Mouse (Mus musculus) thymus, postnatal 25 days (tissue): ENCODE results near the gene Syngr4.
A peak's percentile ranks its signal among the peaks of the same experiment; 100 is the strongest.
"Not testable (repeated sequence)": the region's sequence is repeated elsewhere in the genome, so short reads cannot be mapped to it uniquely, and the experiment has no call there.

Experiments
- DNase-seq: peaks from one replicate; pipeline ENCODE4 v3.0.0; 2022

Syngr4 gene

DNA sequence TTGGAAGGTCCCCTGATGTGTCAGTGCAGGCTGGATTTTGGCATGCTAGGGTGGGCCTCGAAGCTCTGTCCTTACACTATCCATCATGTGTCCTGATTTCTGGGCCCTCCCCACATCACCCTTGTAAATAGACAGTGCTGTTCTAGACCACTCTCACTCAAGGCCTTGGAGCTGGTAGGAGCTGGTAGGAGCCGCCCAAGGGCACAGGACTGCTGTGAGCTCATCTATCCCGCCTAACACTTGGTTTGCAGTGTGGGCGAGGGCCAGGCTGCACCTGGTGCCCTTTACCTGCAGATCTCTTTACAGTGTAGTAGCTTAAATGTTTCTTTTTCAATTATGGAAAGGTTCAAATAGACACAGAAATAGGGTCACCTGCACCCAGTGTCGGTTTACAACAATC, 18.5 kb upstream of the Syngr4 start:
- DNase-seq: no peak

DNA sequence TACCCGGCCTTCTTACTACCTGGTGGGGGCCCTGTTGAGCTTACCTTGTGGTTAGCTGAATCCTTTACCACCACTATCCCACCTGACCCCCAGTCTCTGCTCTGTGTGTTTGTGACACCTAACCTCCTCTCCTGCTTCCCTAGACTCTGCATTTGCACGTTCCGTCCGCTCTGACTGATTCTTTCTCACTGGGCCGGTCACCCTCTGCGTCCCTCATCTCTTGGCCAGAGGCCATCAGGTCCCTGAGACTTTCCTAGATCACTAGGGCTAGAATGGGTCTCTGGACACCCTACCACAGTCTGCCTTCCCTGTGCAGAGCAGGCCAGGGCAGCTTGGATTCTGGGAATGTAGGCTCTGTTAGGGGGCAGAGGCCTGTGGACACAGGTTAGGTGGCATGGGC, 17.6 kb upstream of the Syngr4 start:
- DNase-seq: no peak

DNA sequence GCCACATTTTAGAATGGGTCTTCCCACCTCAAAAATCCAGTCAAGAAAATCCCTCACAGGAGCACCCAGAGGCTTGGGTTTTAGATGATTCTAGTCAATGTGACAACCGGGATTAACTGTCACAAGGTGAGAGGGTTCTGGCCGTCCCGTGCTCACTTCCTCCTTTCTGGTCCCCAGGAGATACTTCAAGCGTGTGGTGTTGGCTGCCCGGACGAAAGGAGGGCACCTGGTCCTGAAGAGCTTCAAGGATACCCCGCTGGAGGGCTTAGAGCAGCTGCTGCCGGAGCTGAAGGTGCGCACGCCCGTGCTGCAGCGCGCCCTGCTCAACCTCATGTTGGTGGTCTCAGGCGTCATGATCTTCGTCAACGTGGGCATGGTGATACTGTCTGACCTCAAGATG, 12.6 kb upstream of the Syngr4 start:
- no peak for DNase-seq

DNA sequence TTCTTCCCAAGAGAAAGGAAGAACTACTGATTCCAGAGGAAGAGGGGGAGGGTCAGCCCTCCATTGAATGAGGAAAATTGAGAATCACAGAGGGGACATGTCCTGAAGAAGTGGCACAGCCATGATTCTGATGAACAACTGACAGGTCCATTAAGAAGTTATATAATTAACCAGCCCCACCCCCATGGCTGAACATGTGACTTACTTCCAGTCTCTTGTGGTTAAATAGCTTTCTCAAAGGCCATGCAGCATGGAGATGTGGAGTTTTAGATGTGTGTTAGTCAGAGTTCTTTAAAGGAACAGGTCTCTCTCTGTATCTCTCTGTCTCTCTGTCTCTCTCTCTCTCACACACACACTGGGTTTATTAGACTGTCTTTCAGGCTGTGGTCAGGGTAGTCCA, 11.9 kb upstream of the Syngr4 start:
- DNase-seq: no peak

DNA sequence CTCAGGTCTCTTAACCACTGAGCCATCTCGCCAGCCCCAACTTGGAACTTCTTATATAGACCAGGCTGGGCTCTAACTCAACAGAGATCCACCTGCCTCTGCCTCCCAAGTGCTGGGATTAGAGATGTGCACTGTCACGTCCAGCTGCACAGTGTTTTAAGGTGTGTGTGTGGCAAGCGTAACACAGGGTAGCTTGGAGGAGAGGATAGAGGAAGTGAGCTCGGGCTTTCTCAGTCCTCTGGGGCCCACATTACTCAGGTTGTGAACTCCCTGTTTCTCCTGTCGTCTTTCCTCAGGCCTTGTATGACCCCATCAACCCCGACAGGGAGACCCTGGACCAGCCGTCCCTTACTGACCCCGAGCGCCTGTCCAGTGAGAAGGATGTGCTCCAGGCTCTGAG, 10.1 kb upstream of the Syngr4 start:
- DNase-seq: no peak

DNA sequence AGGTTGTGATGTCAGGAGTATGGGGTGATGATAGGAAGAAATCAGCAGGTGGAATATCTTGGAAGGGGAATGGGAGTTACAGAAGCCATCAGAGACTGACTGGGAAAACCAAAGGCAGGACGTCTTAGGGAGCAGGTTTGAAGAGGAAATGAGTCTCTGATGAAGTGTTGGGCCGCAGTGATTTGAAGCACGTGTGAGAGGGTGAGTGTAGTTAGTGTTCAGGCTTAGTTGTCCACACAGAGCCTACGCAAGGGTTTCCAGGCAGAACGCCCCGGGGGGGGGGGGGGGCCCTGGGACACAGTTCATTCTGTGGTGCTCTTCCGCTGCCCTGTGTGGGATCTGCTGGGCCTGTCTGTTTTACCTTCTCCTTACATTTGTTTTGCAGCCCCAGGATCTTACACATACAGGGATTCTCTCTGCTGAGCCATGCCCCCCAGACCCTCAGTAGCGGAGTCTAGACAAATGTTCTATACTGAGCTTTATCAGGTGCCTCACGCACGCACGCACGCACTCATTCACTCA, 6.0 kb upstream of the Syngr4 start:
- no peak for DNase-seq

DNA sequence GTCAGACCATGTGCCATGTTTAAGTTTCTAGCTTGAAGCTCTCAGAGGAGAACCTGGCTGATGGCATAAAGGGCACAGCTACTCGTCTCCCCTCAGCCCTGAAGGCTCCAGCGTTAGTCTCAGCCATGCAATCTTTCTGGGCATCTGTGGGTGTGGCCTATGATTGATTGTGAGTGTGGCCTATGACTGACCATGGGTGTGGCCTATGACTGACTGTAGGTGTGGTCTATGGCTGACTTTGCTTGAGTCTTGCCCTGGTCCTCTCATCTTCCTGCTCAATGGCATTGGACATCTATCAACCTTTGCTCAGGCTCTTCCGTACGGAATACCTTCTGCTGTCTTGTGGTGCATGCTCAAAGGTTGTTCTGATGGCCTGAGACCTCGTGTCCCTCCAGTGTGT, 5.0 kb upstream of the Syngr4 start:
- DNase-seq: no peak

DNA sequence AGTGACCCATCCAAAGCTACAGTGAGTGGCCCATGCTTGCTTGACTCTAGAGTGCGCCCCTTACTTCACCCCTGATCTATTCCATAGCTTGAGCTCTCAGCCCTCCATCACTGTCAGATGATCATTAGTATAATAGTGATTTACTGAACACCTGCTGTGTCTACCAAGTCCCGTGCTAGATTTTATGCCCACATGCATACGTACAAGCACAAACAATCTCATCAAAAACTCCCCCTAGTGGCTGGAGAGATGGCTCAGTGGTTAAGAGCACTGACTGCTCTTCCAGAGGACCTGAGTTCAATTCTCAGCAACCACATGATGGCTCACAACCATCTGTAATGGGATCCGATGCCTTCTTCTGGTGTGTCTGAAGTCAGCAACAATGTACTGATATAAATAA, 1.6 kb upstream of the Syngr4 start:
- peak; percentile 57 for DNase-seq

DNA sequence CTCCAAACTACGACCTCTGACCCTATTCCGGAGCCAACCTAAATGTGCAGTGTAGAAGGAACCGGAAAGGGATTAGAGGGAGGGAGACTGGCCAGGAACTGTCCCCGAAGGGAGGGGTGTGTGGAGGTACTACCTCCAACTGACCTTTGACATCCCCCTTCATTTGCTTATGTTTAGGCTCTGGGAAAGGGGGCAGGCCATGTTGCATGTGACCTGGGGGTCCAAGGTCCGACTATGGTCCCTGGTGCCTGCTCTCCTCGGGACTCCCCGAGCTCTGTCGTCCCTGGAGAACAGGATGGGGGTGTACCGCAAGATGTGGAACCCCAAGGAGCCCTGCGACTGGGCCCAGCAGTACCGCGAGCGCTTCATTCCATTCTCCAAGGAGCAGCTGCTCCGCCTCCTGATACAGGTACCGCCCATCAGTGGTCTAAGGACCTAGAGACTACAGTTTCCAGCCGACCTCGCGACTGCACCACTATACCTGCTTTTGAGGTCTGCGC, 794 bp upstream of the Syngr4 start:
- peak; percentile 60 for DNase-seq

DNA sequence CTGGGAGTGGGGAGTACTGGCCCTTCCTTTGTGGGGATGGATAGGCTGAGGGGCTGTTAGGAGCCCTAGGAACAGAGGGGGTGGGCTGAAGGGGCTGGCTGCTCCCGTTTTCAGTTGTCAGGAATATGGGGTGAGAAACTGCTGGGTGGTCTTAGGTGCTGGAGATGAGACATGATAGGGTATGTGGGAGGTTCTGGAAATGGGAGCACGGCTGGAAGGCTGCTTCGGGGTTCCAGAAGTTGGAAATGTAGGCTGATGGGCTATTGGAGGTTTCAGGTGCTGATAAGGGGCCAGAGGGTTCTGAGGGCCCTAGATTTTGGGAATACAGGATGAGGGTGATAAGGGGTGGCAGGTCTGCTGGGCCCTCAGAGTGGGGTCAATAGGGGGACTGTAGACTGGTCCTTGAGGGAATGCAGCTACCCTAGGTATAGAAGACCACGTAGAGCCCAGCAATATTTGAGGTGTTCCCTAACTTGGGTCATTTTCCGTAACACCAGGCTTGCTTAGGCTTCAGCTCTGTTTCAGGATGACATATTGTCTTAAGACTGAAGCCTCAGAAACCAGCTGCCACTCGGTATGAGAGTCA, 490 bp downstream of the Syngr4 start:
- DNase-seq: no peak

DNA sequence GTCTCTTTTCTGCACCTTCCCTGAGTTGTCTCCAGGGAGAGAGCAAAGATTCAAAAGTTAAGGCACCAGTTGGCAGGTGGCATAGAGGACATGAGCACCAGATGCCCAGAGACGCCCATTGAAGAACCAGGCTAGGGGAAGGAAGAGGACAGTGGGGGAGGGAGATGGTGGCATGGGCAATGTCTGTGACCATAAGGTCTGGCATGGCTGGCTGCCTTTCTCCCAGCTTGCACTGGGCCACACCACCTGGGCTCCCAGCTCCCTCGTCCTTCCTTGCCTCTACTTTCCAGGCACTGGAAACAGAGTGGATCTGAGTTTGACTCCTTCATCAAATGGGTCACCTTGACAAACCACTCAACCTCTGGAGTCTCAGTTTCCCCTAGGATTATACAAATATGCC, 3.9 kb downstream of the Syngr4 start:
- no peak for DNase-seq

DNA sequence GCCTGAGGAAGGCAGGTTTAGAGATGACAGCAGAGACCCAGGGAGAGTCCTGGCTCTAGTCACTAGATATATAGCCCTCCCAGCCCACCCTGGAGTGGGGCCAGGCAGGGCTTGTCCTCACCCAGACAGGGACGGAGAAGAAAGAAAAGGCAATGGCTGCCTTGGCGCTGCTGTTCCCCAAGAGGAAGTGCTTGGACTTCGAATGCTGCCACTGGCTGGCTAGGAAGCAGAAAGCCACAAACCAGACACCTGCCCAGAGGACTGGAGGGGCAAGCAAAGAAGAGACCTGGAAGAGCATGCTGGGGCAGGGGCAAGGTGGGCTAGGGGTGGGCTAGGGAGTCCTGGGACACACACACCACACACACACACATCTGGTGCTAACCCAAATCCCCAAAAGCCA, 9.3 kb downstream of the Syngr4 start:
- DNase-seq: no peak

DNA sequence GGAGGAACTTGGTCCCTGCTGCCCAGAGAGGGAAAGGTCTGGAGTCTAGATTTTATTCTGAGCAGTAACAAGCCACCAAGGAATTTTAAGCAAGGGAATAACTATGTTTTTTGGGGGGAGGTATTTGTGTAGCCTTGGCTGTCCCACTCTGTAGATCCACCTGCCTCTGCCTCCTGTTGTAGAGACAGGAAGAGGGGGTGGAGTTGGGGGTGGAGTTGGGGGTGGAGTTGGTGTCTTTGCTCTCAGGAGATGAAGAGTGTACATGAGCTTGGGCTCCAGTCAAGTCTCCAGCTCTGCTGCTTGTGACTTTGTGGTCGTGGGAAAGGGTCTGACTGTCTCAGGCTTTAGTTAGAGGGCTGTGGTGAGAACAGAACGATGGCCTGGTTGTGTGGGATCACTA, 15.5 kb downstream of the Syngr4 start:
- no peak for DNase-seq

DNA sequence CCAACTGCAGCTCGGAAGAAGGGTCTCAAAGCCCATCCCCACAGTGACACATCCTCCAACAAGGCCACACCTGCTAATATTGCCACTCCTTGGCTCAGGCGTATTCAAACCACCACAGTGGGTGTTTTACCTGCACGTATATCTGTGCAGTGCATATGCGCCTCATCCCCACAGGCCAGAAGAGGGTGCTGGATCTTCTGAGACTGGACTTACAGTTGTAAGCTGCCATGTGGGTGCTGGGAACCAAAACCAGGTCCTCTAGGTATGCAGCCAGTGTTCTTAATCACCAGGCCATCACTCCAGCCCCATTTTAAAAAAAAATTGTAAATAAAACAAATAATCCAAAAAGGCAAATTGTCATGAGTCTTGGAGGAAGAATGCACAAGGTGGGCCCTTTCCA, 16.0 kb downstream of the Syngr4 start:
- no peak for DNase-seq

DNA sequence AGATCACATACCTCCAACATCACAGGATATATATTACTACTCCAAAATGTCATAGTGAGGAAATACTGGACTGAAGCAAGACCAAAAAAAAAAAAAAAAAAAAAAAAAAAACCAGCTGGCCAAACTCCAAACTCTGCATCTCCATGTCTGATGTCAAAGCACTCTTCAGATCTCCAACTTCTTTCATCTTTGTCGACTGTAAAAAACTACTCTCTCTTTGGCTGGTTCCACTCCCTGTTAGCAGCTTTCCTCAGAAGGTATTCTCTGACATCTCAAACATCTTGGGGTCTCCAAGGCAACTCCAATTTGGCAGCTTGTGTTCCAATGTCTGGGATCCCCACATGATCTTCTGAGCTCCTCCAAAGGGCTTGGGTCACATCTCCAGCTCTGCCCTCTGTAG, 18.2 kb downstream of the Syngr4 start, which contains the start of gene Grin2d:
Gene Grin2d (minus strand): TSS at position 101 of the 400 bp plus-strand sequence.
- DNase-seq: not testable (repeated sequence)

DNA sequence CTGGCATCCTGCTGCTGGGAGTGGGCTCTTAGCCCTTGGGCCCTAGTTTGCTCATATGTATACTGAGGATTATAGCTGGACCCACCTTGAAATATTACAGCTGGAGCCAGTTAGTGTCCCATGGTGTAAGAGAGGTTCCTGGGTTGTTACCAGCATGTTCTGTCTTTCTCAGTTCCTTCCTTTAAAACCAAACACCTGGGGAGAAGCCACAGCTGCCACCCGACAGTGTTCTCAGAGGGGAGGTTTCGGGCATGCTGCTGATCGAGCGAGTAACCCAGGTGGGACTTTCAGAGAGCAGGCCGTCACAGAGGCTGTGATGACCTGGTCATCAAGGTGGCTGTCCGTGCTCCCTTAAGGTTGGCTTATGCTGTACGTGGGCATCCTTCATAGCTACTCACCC, 19.6 kb downstream of the Syngr4 start:
- no peak for DNase-seq

DNA sequence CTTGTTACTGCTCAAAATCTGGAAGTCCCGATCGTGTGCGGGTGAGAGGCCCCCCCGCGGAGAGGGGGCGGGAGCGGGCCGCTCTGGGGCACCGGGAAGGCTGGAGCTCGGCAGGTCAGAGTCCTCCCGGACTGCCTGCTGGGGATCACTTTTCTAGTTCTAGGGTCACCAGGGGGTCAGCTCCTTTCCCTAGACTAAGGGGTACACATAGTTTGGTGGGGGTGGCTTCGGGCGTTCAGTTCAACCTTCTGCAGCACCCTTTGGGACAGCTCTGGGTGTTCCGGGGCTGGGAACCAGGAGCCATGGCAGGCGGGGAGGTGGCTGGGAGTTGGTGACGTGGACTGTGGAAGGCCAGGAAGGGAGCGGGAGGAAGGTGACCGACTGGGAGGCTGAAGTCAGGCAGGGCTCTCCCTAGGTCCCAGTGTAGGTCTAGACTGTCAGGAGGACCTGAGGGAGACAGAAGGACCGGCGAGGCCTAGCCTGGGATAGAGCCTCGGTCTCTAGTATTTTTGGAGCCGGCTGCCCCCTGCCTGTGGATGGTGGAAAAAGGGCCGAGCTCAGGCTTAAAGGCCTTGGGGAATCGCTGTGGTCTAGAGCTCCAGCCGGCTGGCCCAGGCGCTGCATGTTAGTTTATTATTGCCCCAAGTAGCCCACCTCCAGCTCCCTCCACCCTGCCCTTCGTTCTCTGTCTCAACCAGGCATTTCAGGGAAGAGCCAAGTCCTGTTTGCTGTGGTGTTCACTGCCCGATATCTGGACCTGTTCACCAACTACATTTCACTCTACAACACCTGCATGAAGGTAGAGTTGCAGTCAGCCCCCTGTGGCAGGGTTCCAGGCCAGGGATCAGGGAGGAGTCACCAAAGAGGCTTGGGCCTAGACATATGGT, 23.2 kb downstream of the Syngr4 start:
- DNase-seq: peak; percentile 66

DNA sequence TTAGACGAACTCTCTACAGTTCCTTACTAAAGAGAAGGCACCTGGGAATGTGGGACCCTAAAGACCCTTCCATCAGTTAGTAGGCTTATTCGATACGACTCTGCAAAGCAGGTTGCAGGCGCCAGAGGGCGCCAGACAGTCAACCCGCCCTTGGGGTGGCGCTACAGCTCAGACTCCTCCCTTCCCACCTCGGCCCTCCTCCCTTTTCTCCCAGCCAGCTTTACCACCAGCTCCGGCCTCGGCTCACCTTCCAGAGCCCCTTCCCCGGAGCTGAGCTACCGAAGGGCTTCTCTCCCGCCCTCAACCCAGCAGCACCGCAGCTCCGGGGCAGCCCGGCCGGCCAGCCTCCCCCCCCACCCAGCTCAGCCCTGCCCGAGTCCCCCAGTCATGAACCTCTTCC, 23.9 kb downstream of the Syngr4 start, which contains the start of gene Kdelr1:
Gene Kdelr1 (plus strand): TSS at position 149 of the 400 bp plus-strand sequence.
- DNase-seq: peak; percentile 93

DNA sequence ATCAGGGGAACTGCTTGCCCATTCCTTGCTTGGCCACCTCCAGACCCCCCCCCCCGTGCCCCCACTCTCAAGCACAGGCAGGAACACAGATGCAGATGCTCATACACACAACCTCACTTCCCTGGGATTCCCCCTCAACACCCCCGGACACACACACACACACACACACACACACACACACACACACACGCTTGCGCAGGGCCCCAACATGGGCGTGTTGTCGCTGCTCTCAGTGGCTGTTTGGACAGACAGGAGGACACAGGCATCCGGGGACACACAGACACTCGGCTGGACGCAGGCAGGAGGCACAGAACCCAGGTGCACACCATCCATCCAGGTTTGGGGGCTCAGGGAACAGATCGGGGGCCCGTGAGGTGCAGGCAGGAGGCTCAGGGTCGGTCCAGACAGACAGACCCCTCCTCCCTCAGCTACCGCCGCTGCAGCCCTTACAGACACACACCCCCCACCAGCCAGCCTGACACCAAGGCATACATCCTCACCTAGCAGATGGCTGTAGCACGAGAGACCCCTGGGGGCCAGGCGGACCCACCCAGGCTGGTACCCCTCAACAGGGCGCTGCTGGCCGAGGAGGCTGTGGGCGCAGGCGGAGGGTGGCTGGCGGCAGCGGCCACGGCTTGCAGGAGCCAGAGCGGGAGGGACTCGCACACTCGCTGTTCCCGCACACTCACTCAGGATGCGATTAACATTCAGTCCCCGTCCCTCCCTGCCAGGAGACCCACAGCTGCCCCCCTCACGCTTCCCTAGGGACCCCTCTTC, 26.0 kb downstream of the Syngr4 start:
- DNase-seq: no peak

DNA sequence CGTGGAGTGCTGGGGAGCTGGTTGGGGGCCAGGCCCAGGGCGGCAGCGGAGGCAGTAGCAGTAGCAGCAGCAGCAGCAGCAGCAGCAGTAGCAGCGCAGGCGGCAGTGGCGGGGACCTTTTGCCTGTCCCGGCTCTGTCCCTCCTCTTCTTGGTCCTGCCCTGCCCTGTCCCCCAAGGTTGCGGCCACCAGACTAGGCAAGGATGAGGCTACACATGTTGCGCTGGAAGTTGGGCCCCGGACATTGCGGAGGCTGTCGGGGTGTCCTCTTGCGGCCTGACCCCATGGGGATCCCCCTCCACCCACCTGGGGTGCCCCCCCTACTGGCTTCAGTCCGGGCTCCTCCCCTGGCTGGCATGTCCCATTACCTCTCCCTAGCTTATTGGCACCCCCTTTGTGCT, 26.7 kb downstream of the Syngr4 start:
- DNase-seq: no peak

DNA sequence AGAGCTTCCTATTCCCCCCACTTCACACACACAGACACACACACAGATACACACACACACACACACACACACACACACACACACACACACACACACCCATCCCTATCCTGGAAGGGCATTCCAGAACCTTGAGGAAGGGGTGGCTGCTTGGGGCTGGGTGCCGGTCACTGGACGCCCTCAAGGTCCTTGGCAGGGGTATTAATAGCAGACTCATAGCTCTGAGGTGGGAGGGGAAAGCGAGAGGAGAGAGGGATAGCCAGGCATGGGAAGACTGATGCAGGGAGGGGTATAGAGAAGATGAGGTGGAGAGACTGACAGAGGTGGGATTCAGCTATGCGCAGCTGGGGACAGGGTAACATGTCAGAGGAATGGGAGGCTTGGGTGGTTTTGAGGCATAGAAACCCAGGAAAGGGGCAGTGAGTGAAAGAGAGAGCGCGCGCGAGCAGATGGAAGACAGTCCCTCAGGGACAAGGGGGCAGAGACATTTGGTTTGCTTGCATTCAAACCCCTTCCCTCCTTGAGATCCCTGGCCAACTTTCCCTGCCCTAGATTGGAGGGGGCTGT, 27.3 kb downstream of the Syngr4 start:
- no peak for DNase-seq

DNA sequence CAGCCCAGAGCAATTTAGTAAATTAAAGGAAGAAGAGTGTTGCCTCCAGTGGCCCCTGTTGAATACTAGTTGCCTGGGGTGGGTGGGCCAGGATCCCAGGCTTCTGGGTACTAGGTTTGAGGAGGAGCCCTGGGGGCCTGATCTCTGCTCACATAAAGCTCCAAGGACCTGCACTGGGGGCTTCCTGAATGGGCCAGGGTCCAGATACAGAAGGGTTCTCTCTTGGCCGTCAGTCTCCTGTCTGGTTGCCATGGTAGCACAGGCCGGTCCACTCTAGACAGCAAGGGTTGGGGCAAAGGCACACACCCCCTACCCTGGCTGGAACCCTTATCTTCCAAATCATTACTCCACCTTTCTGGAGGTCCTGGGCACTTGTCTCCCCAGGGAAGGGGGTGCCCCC, 28.6 kb downstream of the Syngr4 start:
- DNase-seq: no peak
